Mouse (Mus musculus): ENCODE measurements around the gene Insm2.

Insm2 gene

DNA sequence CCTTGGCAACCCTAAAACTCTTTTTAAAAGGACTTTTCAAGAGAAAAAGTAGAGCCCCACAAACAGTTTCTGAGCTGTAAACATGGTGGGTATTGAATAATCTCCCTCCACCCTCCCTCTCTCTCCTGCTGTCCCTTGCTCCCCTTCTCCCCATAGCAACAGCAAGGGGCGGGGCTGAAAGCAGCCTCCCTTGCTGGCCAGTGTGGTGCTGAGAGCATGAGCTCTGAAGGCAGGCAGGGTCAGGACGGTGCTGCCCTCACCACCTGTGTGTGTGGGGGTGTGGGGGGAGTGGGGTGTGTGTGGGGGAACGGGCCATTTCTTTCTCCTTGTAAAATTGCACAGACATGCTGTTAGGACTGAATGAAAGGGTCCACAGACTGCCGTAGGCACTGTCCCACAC, 8.7 kb downstream of the Insm2 start:
- no peak for DNase-seq (ENCODE audit: low spot score)

- DNase-seq (ENCODE audit: low spot score), result no peak
Measured at GRCm38 (mm10) chr12:55610812-55611211, 11.6 kb downstream of the Insm2 start.

- no peak for DNase-seq (ENCODE audit: low spot score)
Measured at GRCm38 (mm10) chr12:55620321-55620720, 21.1 kb downstream of the Insm2 start.

- DNase-seq (ENCODE audit: low spot score), result no peak
Measured at GRCm38 (mm10) chr12:55622615-55623245, 23.5 kb downstream of the Insm2 start.

- DNase-seq (ENCODE audit: low spot score), result no peak
Measured at GRCm38 (mm10) chr12:55623254-55623653, 24.0 kb downstream of the Insm2 start.

- no peak for DNase-seq (ENCODE audit: low spot score)
Measured at GRCm38 (mm10) chr12:55626711-55627110, 27.5 kb downstream of the Insm2 start.

GRCm38 (mm10) chr12:55648011-55648525, 48.8 kb downstream of the Insm2 start:
- DNase-seq (ENCODE audit: low spot score), result no peak

Data from testis, postnatal 14 days (tissue).